Comparison of ENCODE assay signal across 24 mouse cellular contexts in genomic region chr16:75990173-75990572, GRCm38 (mm10). TPM values are rescaled to one million over a fixed set of nuclear protein-coding genes. Genes with fewer than 3 reads are reported as not detected.
DNase-seq lines count a peak whose midpoint lies in the region; ATAC-seq and TF ChIP-seq lines count a peak whose summit lies in the region.
"Had no signal": no experiment of that assay in that cellular context is flagged by ENCODE, and none has a peak within 500 bp of the region (broad histone marks: within the 10 kb centered on the region; RNA-seq: fewer than 3 reads in every experiment).

No protein-coding gene starts in this region.

- DNase-seq in limb, embryonic 14.5 days (ENCODE audit: low spot score): peak; percentile 21
- no peak for DNase-seq in limb, embryonic 10.5 days (ENCODE audit: low spot score)
- no peak for DNase-seq in cerebellum, adult 9-10 months
- DNase-seq: adrenal gland, adult 2 months; adrenal gland, postnatal 14 days; cerebellum, adult 11 months; cerebellum, adult 2 months; cerebellum, postnatal 10 days; cerebellum, postnatal 36 days; gastrocnemius, postnatal 25 days; heart, adult 2 months; heart, postnatal 14 days; heart, postnatal 4 days had no signal

- H3K9ac ChIP-seq in limb, embryonic 14.5 days (ENCODE audit: low read depth, low read length, severe bottlenecking): no peak overlapping the region
- no peak overlapping the region for H3K9ac ChIP-seq in neural tube, embryonic 15.5 days (replicated peaks)
- H3K9ac ChIP-seq: forebrain, embryonic 13.5 days; heart, embryonic 13.5 days; hindbrain, embryonic 14.5 days had no signal

- H3K27ac ChIP-seq in limb, embryonic 14.5 days (replicated peaks; ENCODE audit: low read depth, low read length): no peak overlapping the region
- H3K27ac ChIP-seq in limb, embryonic 10.5 days: no peak overlapping the region
- H3K27ac ChIP-seq in neural tube, embryonic 15.5 days (replicated peaks): no peak overlapping the region
- H3K27ac ChIP-seq: forebrain, embryonic 10.5 days; forebrain, embryonic 13.5 days; heart, adult 2 months; heart, embryonic 10.5 days; heart, embryonic 13.5 days; hindbrain, embryonic 14.5 days; hindbrain, postnatal 0 days had no signal

- H3K4me2 ChIP-seq in limb, embryonic 14.5 days (replicated peaks; ENCODE audit: low read depth, low read length, severe bottlenecking): no peak overlapping the region
- H3K4me2 ChIP-seq in myocyte (ENCODE audit: low read depth): no peak overlapping the region
- H3K4me2 ChIP-seq in neural tube, embryonic 15.5 days: no peak overlapping the region
- H3K4me2 ChIP-seq: forebrain, embryonic 13.5 days; heart, embryonic 13.5 days; hindbrain, embryonic 14.5 days had no signal

- H3K36me3 ChIP-seq in limb, embryonic 14.5 days (ENCODE audit: control insufficient read depth, insufficient read depth, low read length): no peaks in the 10 kb centered on the region
- no peaks in the 10 kb centered on the region for H3K36me3 ChIP-seq in limb, embryonic 10.5 days
- no peaks in the 10 kb centered on the region for H3K36me3 ChIP-seq in myocyte (ENCODE audit: control insufficient read depth, insufficient read depth)
- H3K36me3 ChIP-seq in neural tube, embryonic 15.5 days: no peaks in the 10 kb centered on the region
- H3K36me3 ChIP-seq: forebrain, embryonic 10.5 days; heart, embryonic 10.5 days; heart, embryonic 13.5 days had no signal

- H3K4me3 ChIP-seq in limb, embryonic 14.5 days (replicated peaks; ENCODE audit: low read length): no peak overlapping the region
- no peak overlapping the region for H3K4me3 ChIP-seq in limb, embryonic 10.5 days
- no peak overlapping the region for H3K4me3 ChIP-seq in myocyte
- no peak overlapping the region for H3K4me3 ChIP-seq in neural tube, embryonic 15.5 days (replicated peaks)
- H3K4me3 ChIP-seq: forebrain, embryonic 10.5 days; forebrain, embryonic 13.5 days; heart, adult 2 months; heart, embryonic 10.5 days; heart, embryonic 13.5 days had no signal

- 21% methylated on average over 1 of the region's 1 CpGs for WGBS in limb, embryonic 14.5 days
- 59% methylated on average over 1 of the region's 1 CpGs for WGBS in limb, embryonic 10.5 days
- 58% methylated on average over 1 of the region's 1 CpGs for WGBS in neural tube, embryonic 15.5 days

- H3K27me3 ChIP-seq in limb, embryonic 14.5 days (ENCODE audit: control insufficient read depth, insufficient read depth, low read length): no peaks in the 10 kb centered on the region
- H3K27me3 ChIP-seq in limb, embryonic 10.5 days (ENCODE audit: low read depth, poor library complexity, severe bottlenecking): no peaks in the 10 kb centered on the region
- no peaks in the 10 kb centered on the region for H3K27me3 ChIP-seq in myocyte (ENCODE audit: control insufficient read depth, insufficient read depth, insufficient read length)
- no peaks in the 10 kb centered on the region for H3K27me3 ChIP-seq in neural tube, embryonic 15.5 days (replicated peaks)
- H3K27me3 ChIP-seq: forebrain, embryonic 13.5 days; heart, embryonic 13.5 days had no signal

- no peak for TF ChIP-seq POLR2A in limb, embryonic 14.5 days (IDR thresholded peaks at IDR 0.05; ENCODE audit: borderline replicate concordance, extremely low read depth, insufficient read depth, insufficient read length)
- TF ChIP-seq POLR2A in myocyte (IDR thresholded peaks at IDR 0.05; ENCODE audit: insufficient read length, low read depth): no peak

- H3K79me2 ChIP-seq in myocyte (ENCODE audit: control insufficient read depth, insufficient read depth): no peaks in the 10 kb centered on the region

- no peak overlapping the region for H3ac ChIP-seq in myocyte (ENCODE audit: control insufficient read depth, insufficient read length)

- no peak for ATAC-seq in limb, embryonic 14.5 days (ENCODE audit: low FRiP score, low read depth)
- ATAC-seq in granulocyte monocyte progenitor cell, adult 5-6 weeks (replicated peaks; ENCODE audit: poor library complexity, severe bottlenecking): peak; percentile 63
- no peak for ATAC-seq in neural tube, embryonic 15.5 days (ENCODE audit: low FRiP score)
- ATAC-seq: CD4-positive, CD25-positive, alpha-beta regulatory T cell, adult 4 months; forebrain, embryonic 13.5 days; forebrain, embryonic 16.5 days; hindbrain, postnatal 0 days had no signal

- H3K9me3 ChIP-seq in limb, embryonic 14.5 days (ENCODE audit: control insufficient read depth, low read length): no peaks in the 10 kb centered on the region
- no peaks in the 10 kb centered on the region for H3K9me3 ChIP-seq in limb, embryonic 10.5 days (replicated peaks)
- H3K9me3 ChIP-seq in neural tube, embryonic 15.5 days (replicated peaks): no peaks in the 10 kb centered on the region
- H3K9me3 ChIP-seq: forebrain, embryonic 10.5 days; forebrain, embryonic 13.5 days; heart, embryonic 10.5 days; heart, embryonic 13.5 days had no signal

- no peaks in the 10 kb centered on the region for H3K4me1 ChIP-seq in limb, embryonic 14.5 days (ENCODE audit: control insufficient read depth, insufficient read depth, low read length)
- H3K4me1 ChIP-seq in limb, embryonic 10.5 days: peaks cover 13% of the 10 kb centered on the region
- no peaks in the 10 kb centered on the region for H3K4me1 ChIP-seq in neural tube, embryonic 15.5 days
- H3K4me1 ChIP-seq: forebrain, embryonic 10.5 days; forebrain, embryonic 13.5 days; heart, embryonic 10.5 days; heart, embryonic 13.5 days had no signal

TF ChIP-seq in myocyte, 11 proteins besides CTCF, POLR2A, EP300 and RAD21:
- TF ChIP-seq CEBPB (IDR thresholded peaks at IDR 0.05; ENCODE audit: insufficient read depth, poor library complexity, severe bottlenecking) (peak; percentile 39; the same call in 1 of the 2 replicates), REST (IDR thresholded peaks at IDR 0.05; ENCODE audit: insufficient read depth, insufficient read length) (no peak)

RNA-seq across cellular contexts. Expression of gene Samsn1, which starts 31.9 kb away (rescaled TPM):
- 2.2 and 3.2 TPM in 2 replicates for polyA plus RNA-seq in limb, embryonic 14.5 days (2012; rRNA removed)
- 3.9 and 4.1 TPM in 2 replicates for polyA plus RNA-seq in limb, embryonic 14.5 days (2014; fragmentation: Nextera tagmentation; extraction: Ambion mirVana)
- 0.96 and 1.2 TPM in 2 replicates for polyA plus RNA-seq in limb, embryonic 10.5 days (2016; fragmentation: Nextera tagmentation; extraction: Ambion mirVana)
- 36.0 and 58.7 TPM in 2 replicates for total RNA-seq in granulocyte monocyte progenitor cell, adult 5-6 weeks (2014; fragmentation: Nextera tagmentation)
- 73.7 and 85.2 TPM in 2 replicates for total RNA-seq in granulocyte monocyte progenitor cell, adult 5-6 weeks (2017)
- polyA plus RNA-seq in myocyte (2012; fragmentation: generic; extraction: Trizol): 0.02 TPM
- 2.3 and 3.7 TPM in 2 replicates for polyA plus RNA-seq in neural tube, embryonic 15.5 days (2015; fragmentation: Nextera tagmentation; extraction: Ambion mirVana)
